Mouse (Mus musculus) midbrain, embryonic 10.5 days (tissue): ENCODE data around the gene Ece1. TPM values are rescaled to one million over a fixed set of nuclear protein-coding genes. Genes with fewer than 3 reads are reported as not detected.
"Not testable (repeated sequence)": the region's sequence is repeated elsewhere in the genome, so short reads cannot be mapped to it uniquely, and the experiment has no call there.

Experiments
- DNase-seq: peaks from one replicate; pipeline ENCODE4 v3.0.0-alpha.2; 2017; ENCODE audit warnings: low spot score
- H3K27ac ChIP-seq: fragments of 300-500 bp; sonication (generic); replicated peaks from 2 replicates; pipeline ENCODE4 v1.5.1; 2016; ENCODE audit warnings: mild to moderate bottlenecking
- H3K27me3 ChIP-seq: fragments of 300-500 bp; sonication (generic); 2 replicates; pipeline ENCODE4 v1.6.1; 2016; ENCODE audit warnings: low read depth, mild to moderate bottlenecking; ENCODE audit not compliant: poor library complexity, severe bottlenecking
- H3K36me3 ChIP-seq: fragments of 300-500 bp; sonication (generic); 2 replicates; pipeline ENCODE4 v1.6.1; 2016; ENCODE audit warnings: mild to moderate bottlenecking, moderate library complexity
- H3K4me1 ChIP-seq: fragments of 300-500 bp; sonication (generic); 2 replicates; pipeline ENCODE4 v1.6.1; 2016
- H3K4me3 ChIP-seq: fragments of 300-500 bp; sonication (generic); 2 replicates; pipeline ENCODE4 v1.5.1; 2016; ENCODE audit warnings: mild to moderate bottlenecking, moderate library complexity
- H3K9me3 ChIP-seq: fragments of 300-500 bp; sonication (generic); replicated peaks from 2 replicates; pipeline ENCODE4 v1.6.1; 2016; ENCODE audit warnings: mild to moderate bottlenecking
- WGBS: fragments of 180-500 bp; shearing (Covaris S2); methylation state at CpG from one replicate; pipeline ENCODE4 v1.1.7; 2016; 5-methylcytosine and 5-hydroxymethylcytosine counted together
- polyA plus RNA-seq: library from polyadenylated mRNA; unstranded; fragments of >200 nt; fragmentation: Nextera tagmentation; extraction: Ambion mirVana; gene quantifications from 2 replicates; pipeline ENCODE4 v1.2.1, GENCODE M21; 2016

Ece1 gene
- polyA plus RNA-seq, 1 experiment from 2014 or later, result 31.6 TPM

GRCm38 (mm10) chr4:137835624-137836337 lies 26.3 kb upstream of the Ece1 start:
- H3K36me3 ChIP-seq, result no peaks in the 10 kb centered on the region
- WGBS, result 13% methylated on average over 14 of the region's 14 CpGs
- peak overlapping the region; percentile 34 for H3K4me3 ChIP-seq
- DNase-seq, result peak; percentile 85
- H3K27ac ChIP-seq, result peak overlapping the region; percentile 42; the same call in 1 of the 2 replicates
- no peaks in the 10 kb centered on the region for H3K9me3 ChIP-seq
- peaks cover 13% of the 10 kb centered on the region for H3K4me1 ChIP-seq
- H3K27me3 ChIP-seq, result peaks cover 9% of the 10 kb centered on the region

DNA sequence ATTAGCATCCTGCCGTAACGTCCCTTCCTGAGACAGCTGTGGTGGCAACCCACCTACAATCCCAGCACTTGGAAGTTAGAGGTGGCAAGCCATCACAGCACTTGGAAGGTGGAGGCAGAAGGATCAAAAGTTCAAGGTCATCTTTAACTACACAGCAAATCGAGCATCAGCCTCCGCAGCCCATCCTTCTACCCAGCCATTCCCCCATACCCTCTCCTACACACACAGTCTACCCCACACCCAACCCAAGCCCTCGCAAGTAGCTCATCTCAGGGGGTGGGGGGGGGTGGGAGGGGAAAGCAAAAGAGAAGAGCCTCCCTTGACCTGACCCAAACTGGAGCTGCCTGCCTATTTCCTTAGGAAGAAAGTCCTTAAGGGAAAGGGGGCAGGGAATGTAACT lies 25.3 kb upstream of the Ece1 start:
- H3K4me3 ChIP-seq, result no peak overlapping the region
- H3K36me3 ChIP-seq, result no peaks in the 10 kb centered on the region
- 91% methylated on average over 5 of the region's 5 CpGs for WGBS
- no peak for DNase-seq
- no peaks in the 10 kb centered on the region for H3K9me3 ChIP-seq
- H3K27ac ChIP-seq, result no peak overlapping the region
- H3K27me3 ChIP-seq, result peaks cover 9% of the 10 kb centered on the region
- H3K4me1 ChIP-seq, result peaks cover 13% of the 10 kb centered on the region

- no peaks in the 10 kb centered on the region for H3K9me3 ChIP-seq
- H3K4me1 ChIP-seq, result peaks cover 9% of the 10 kb centered on the region
- peaks cover 9% of the 10 kb centered on the region for H3K27me3 ChIP-seq
- no peak overlapping the region for H3K4me3 ChIP-seq
- no peak overlapping the region for H3K27ac ChIP-seq
- WGBS, result 89% methylated on average over 8 of the region's 8 CpGs
- no peaks in the 10 kb centered on the region for H3K36me3 ChIP-seq
- no peak for DNase-seq
Measured at GRCm38 (mm10) chr4:137837792-137838191, 24.2 kb upstream of the Ece1 start.

GRCm38 (mm10) chr4:137838791-137839190 lies 23.2 kb upstream of the Ece1 start:
- Histone ChIP-seq H3K9me3 (no peaks in the 10 kb centered on the region), H3K4me3 (no peak overlapping the region), H3K27ac (no peak overlapping the region), H3K36me3 (no peaks in the 10 kb centered on the region), H3K4me1 (peaks cover 8% of the 10 kb centered on the region), H3K27me3 (peaks cover 9% of the 10 kb centered on the region)
- DNase-seq, result no peak
- WGBS, result 87% methylated on average over 2 of the region's 2 CpGs

DNA sequence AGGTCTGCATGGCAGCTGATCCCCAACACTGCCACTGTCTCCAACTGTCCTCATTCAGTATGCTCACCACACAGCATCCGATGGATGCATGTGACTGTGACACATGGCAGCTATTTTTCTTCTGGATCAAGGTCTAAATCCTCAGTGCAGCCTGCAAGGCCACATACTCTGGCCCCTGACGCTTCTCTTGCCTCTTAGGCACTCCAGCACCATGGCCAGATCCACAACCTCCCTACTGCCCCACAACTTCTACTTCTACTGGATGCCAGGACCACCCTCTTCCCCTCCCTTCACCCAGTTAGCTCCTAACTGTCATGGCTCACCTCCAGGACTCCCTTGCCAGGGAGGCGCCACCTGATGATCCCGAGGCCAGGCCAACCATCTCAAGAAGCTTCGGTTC lies 22.6 kb upstream of the Ece1 start:
- Histone ChIP-seq H3K4me3 (no peak overlapping the region), H3K36me3 (no peaks in the 10 kb centered on the region), H3K27me3 (peaks cover 9% of the 10 kb centered on the region), H3K4me1 (peaks cover 8% of the 10 kb centered on the region), H3K9me3 (no peaks in the 10 kb centered on the region), H3K27ac (no peak overlapping the region)
- 84% methylated on average over 5 of the region's 5 CpGs for WGBS
- DNase-seq, result no peak

- peak; percentile 81 for DNase-seq
- no peak overlapping the region for H3K4me3 ChIP-seq
- no peaks in the 10 kb centered on the region for H3K4me1 ChIP-seq
- no peak overlapping the region for H3K27ac ChIP-seq
- no peaks in the 10 kb centered on the region for H3K9me3 ChIP-seq
- H3K27me3 ChIP-seq, result no peaks in the 10 kb centered on the region
- WGBS, result 23% methylated on average over 11 of the region's 11 CpGs
- H3K36me3 ChIP-seq, result no peaks in the 10 kb centered on the region
Measured at GRCm38 (mm10) chr4:137844656-137845055, 17.4 kb upstream of the Ece1 start.

- not testable (repeated sequence) for H3K27me3 ChIP-seq, H3K36me3 ChIP-seq, H3K4me3 ChIP-seq, H3K9me3 ChIP-seq, H3K4me1 ChIP-seq, DNase-seq, H3K27ac ChIP-seq
- 85% methylated on average over 8 of the region's 8 CpGs for WGBS
Measured at GRCm38 (mm10) chr4:137847651-137848050, 14.4 kb upstream of the Ece1 start.

GRCm38 (mm10) chr4:137850161-137850560 lies 11.9 kb upstream of the Ece1 start:
- Histone ChIP-seq H3K27me3 (no peaks in the 10 kb centered on the region), H3K9me3 (no peaks in the 10 kb centered on the region; the same call in 1 of the 2 replicates), H3K4me1 (peaks cover 9% of the 10 kb centered on the region; the same call in 1 of the 2 replicates), H3K27ac (no peak overlapping the region), H3K36me3 (no peaks in the 10 kb centered on the region), H3K4me3 (no peak overlapping the region)
- 95% methylated on average over 6 of the region's 6 CpGs for WGBS
- DNase-seq, result no peak

- H3K27ac ChIP-seq, result no peak overlapping the region
- H3K36me3 ChIP-seq, result no peaks in the 10 kb centered on the region
- H3K9me3 ChIP-seq, result no peaks in the 10 kb centered on the region; the same call in 1 of the 2 replicates
- no peaks in the 10 kb centered on the region for H3K27me3 ChIP-seq
- WGBS, result 62% methylated on average over 2 of the region's 2 CpGs
- H3K4me3 ChIP-seq, result no peak overlapping the region
- H3K4me1 ChIP-seq, result peaks cover 14% of the 10 kb centered on the region; the same call in 1 of the 2 replicates
- peak; percentile 45 for DNase-seq
Measured at GRCm38 (mm10) chr4:137851484-137851883, 10.6 kb upstream of the Ece1 start.

DNA sequence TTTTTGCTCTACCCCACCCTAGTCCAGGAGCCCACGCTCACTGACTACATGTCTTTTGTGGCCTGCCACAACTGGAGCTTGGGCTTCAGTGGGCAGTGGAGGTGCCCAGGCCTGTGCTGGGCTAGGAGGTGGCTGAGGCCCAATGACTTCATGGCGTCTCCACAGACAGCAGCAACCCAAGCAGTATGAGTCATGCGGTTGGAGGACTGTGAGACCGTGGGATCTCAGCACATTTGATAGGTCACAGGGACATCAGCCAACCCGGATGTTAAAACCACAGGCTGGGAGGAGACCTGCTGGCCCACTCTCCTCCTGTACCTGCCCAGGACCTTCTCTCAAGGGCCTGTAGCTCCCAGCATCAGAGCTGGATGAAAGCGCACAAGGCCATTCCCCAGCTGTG lies 8.2 kb upstream of the Ece1 start:
- H3K27ac ChIP-seq, result no peak overlapping the region
- H3K36me3 ChIP-seq, result no peaks in the 10 kb centered on the region
- no peaks in the 10 kb centered on the region; the same call in 1 of the 2 replicates for H3K9me3 ChIP-seq
- DNase-seq, result no peak
- no peak overlapping the region for H3K4me3 ChIP-seq
- WGBS, result 93% methylated on average over 6 of the region's 6 CpGs
- no peaks in the 10 kb centered on the region for H3K27me3 ChIP-seq
- H3K4me1 ChIP-seq, result peaks cover 14% of the 10 kb centered on the region; the same call in 1 of the 2 replicates

DNA sequence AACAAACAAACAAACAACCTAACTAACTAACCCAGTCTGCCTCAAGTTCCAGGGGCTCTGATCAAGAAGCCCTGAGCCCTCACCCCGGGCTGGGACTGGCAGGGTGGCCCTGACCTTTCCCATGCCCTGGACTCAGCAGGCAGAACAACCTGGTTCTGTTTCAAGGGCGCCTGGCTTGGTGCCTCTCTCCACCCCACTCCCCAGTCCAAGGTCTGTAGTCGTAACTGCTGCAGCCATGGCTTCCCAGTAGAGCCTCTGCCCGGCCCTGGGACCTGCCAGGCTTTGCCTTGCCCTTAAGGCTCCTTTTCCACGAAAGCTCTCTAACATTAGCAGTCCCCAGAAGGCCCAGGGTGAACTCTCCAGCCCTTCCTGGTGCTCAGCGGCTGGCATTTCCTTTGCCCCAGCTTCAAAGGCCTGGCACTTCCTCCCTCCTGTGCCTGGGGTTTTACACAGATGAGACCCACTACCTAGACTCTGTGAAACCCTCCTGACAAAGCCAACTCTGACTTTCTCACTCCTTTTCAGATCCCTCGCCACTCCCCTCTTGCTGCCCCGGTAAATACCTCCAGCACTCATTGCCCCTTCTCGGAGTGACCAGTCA lies 6.2 kb upstream of the Ece1 start:
- no peaks in the 10 kb centered on the region for H3K9me3 ChIP-seq
- H3K27ac ChIP-seq, result 0 out of 2 replicates have a peak overlapping the region, but pooled peaks have one; percentile 1
- no peak for DNase-seq
- H3K4me1 ChIP-seq, result peaks cover 15% of the 10 kb centered on the region; the same call in 1 of the 2 replicates
- H3K36me3 ChIP-seq, result no peaks in the 10 kb centered on the region
- 63% methylated on average over 9 of the region's 9 CpGs for WGBS
- no peaks in the 10 kb centered on the region for H3K27me3 ChIP-seq
- H3K4me3 ChIP-seq, result no peak overlapping the region

DNA sequence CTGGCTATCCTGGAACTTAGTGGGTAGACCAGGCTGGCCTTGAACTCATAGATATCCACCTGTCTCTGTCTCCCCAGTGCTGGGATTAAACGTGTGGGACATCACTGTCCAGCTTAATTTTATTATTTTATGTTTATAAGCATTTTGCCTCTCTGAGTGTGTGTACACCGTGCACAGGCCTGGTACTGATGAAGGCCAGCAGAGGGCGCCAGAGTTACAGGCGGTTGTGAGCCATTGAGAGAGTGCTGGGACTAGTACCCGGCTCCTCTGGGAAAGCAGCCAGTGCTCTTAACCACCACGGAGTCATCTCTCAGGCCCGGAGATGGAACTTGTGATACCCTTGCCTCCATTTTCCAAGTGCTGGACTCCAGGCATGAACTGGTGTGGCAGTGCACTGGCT lies 4.9 kb upstream of the Ece1 start:
- no peak overlapping the region for H3K27ac ChIP-seq
- no peak overlapping the region for H3K4me3 ChIP-seq
- H3K36me3 ChIP-seq, result no peaks in the 10 kb centered on the region
- DNase-seq, result peak; percentile 60
- H3K9me3 ChIP-seq, result no peaks in the 10 kb centered on the region
- H3K27me3 ChIP-seq, result no peaks in the 10 kb centered on the region
- peaks cover 26% of the 10 kb centered on the region for H3K4me1 ChIP-seq
- WGBS, result 30% methylated on average over 7 of the region's 7 CpGs

- Histone ChIP-seq H3K27ac (no peak overlapping the region), H3K36me3 (no peaks in the 10 kb centered on the region), H3K9me3 (no peaks in the 10 kb centered on the region), H3K27me3 (peaks cover 7% of the 10 kb centered on the region), H3K4me3 (no peak overlapping the region), H3K4me1 (peaks cover 30% of the 10 kb centered on the region)
- no peak for DNase-seq
- 81% methylated on average over 2 of the region's 2 CpGs for WGBS
Measured at GRCm38 (mm10) chr4:137858371-137858770, 3.7 kb upstream of the Ece1 start.
